Mouse (Mus musculus) left cerebral cortex, postnatal 4 days (tissue): ENCODE measurements around the gene Rbm48. TPM values are rescaled to one million over a fixed set of nuclear protein-coding genes. Genes with fewer than 3 reads are reported as not detected.
A peak's percentile ranks its signal among the peaks of the same experiment; 100 is the strongest.

Experiments
- DNase-seq: peaks from one replicate; pipeline ENCODE4 v3.0.0-alpha.2; 2022
- intact Hi-C: fragments of 180-260 bp; cut with DNase I; formaldehyde crosslinking; loops from one replicate; pipeline ENCODE4 v1.15.1; 2025
- total RNA-seq, 2 experiments: library from RNA; stranded (reverse); gene quantifications; 2 replicates each; pipeline ENCODE4 v1.2.3; 2021

Gene Rbm48
- total RNA-seq, 2 experiments from 2014 or later, result 12.4 to 13.1 TPM

DNA sequence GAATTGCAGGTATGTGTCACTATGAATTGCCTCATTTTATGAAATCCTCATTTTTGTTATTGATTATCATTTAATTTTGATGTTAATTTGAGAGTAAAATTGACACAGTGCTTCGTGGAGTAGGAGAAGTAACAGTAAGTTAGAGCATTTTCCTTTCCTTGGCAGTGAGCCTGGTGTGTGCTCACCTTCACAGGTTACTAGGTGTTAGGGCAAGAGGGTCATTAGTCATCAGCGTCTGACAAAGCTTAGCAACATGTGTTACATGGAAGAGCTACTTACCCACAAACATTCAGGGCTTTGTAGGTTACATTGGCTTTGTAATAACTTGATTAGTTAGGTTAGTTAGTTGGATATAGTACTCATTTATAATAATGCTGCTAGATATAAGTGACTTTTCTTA lies 42.2 kb downstream of the Rbm48 start:
- intact Hi-C loops, result no loop called here
- no peak for DNase-seq

DNA sequence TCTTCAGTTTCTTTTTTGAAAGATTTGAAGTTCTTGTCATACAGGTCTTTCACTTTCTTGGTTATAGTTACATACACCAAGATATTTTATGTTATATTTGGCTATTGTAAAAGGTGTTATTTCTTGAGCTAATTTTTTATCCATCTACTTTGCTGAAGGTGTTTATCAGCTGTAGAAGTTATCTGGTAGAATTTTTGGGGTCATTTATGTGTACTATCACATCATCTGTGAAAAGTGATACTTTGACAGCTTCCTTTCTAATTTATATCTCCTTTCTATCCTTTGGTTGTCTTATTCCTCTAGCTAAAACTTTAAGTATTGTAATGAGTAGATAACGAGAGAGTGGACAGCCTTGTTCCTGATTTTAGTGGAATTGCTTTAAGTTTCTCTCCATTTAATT lies 44.9 kb downstream of the Rbm48 start:
- intact Hi-C loops, result no loop called here
- DNase-seq, result no peak

DNA sequence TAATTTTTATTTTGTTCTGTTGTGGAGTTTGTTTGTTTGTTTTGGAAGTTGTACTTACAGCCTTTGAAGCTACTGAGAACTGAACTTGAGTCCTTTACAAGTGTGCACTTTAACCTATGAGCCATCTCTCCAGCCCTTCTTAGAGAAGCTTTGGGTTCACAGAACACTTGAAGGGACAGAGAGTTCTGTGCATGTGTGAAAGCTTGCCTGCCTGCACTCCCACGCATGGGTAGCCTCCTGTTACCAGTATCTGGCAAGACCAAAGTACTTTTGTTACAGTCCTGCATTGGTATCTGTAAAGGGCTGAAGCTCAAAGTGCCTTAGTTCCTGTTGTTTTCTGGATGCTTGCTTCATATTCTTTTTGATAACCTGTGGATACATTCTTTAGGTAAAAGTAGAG lies 50.2 kb downstream of the Rbm48 start:
- no peak for DNase-seq
- intact Hi-C loops, result no loop called here

DNA sequence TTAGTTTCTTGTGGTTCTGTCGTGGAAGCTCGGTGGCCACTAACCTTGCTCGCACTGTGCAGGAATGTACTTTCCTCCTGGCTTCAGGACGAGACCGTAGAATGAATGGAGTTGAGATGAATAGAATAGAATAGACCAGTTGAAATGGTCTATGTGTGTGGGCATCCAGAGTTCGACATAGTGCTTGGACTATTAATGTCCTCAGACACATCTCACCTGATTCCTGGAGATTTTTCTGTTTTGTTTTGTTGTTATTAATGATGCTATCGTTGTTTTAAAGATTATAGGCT lies 52.0 kb downstream of the Rbm48 start:
- intact Hi-C loops, result no loop called here
- DNase-seq, result no peak

DNA sequence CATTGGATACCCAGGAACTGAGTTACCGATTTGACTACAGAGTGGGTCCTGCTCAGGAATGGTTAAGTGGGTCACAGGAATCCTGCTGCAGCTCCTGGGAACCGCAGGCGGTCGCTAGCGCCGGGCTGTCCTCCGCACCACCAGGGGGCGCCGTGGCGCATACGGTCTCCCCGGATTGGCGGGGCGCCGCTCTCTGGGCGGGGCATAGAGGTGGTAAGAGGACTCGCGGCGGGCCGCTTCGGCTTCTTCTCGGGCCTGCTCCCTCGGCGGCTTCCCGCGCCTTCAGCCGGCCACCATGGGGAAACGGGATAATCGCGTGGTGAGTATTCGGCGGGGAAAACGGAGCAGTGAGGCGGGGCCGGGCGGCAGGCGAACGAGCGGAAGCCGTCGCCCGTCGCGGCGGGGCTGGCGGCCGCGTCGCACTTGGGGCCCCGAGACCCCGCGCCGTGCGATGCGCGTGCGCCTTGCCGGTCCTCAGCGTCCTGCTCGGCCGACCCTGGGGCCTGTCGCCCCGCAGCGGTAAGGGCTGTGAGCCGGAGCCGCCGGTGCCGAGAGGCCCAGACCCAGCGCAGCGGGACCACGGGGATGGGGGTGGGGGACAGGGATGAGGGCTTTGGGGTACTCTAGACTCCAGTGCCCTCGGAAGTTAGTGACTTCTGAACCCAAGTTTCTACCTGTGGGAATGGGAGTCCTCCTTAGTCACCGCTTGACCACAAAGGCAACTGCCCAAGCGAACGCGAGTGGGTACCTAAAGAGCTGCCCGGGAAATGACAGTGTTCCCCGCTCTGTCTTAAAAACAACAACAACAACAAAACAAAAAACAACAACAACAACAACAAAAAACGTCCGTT lies 52.5 kb downstream of the Rbm48 start, which contains the start of gene Fam133b:
Gene Fam133b, plus strand, starts transcription at position 205 of the 851 bp plus-strand sequence.
- intact Hi-C loops, result no loop called here
- DNase-seq, result peak; percentile 97

DNA sequence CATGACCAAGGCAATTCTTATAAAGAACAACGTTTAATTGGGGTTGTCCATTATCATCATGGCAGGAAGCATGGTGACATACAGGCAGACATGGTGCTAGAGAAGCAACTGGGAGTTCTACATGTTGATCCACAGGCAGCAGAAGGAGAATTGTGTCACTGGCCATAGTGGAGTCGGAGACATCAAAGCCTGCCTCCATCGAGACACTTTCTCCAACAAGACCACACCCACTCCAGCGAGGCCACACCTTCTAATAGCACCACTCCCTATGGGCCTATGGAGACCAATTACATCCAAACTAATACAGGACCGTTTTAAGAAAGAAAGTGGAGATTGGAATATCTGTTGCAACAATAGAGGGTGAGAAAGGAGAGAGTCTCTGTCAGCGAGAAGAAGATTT lies 54.5 kb downstream of the Rbm48 start:
- intact Hi-C loops, result no loop called here

DNA sequence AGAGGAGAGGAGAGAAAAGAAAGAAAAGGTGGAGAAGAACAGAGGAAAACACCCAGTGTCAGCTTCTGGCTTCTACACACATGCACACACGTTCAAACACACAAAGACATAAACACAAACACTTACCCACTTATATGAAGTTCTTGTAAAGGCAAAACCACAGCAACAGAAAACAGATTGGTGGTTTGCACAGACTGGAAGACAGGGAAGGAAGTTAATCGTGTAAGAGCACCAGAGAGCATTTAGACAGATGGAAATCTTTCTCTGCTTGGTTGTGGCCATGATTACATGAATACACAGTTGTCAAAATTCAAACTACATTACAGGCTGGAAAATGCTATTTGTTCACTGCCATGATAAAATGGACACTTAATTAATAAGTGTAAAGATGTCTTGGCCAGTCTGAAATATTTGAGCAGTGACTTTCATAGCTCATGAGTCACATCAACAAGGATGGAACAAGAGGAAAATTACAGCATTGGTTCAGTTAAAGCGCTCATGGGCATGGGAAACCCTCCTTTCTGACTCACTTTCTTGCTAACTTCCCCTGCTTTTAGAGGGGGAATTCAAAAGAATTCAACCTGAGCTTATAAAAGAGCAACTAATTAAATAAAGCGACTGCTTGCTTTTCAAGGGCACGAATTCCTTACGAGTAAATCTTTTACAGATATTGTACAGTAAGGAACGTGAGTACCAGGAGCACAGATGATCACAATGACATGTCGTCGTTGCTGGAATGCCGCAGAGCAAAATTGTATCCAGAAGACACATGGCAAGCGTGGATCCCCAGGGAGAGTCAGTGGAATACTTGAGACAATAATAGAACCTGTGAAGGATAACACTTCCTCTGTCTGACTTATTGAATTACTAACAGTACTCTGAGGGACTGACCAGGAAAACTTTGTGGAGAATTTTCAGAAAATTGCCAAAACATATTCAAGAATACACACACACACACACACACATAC lies 57.6 kb downstream of the Rbm48 start:
- no peak for DNase-seq
- intact Hi-C loops, result no loop called here

More for the DNA sequence above, 54.5 kb downstream of the Rbm48 start:
- DNase-seq, result no peak

DNA sequence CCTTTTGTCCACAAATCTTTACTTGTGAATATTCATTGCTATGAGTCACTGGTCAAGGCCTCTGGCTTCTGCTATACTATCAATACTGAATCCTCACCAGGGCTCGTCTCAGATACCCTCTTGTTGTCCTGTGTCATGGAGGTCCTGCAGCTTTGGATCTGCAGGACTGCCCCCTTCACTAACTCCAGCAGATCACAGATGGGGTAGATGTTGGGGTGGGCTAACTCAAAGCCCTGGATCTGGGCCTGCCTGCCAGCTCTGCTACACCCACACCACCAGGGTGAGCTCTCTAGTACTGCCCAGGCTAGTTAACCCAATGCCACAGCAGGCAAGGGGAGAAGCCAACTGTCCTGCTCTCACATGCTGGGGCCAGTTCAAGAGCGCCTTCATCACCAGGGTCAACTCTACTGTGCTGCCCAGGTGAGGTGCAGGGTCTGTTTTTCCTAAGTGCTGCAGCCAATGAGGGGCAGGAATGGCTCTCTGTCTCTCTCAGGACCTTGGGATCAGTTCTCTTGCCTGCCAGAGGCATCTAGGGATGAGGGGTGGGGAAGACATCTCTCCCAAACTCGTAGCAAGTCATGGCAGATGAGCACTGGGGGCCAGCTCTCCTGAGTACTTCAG lies 59.7 kb downstream of the Rbm48 start:
- intact Hi-C loops, result no loop called here

More for the DNA sequence above, 59.7 kb downstream of the Rbm48 start:
- DNase-seq, result no peak

Other genes starting within 250 kb of the Rbm48 start
- 10 to 100 TPM; 42.1 to 50.1 TPM for gene Fam133b, start 52.8 kb downstream of the Rbm48 start, total RNA-seq
- gene 1700109H08Rik, start 25.0 kb downstream of the Rbm48 start, total RNA-seq, result 1 to 10 TPM; 4.5 to 6.9 TPM
- gene Pex1, start 519 bp downstream of the Rbm48 start, total RNA-seq, result 10 to 100 TPM; 29.7 to 36.3 TPM
- gene Tmbim7, start 54.6 kb upstream of the Rbm48 start, total RNA-seq, result not detected
- 100 to 1,000 TPM; 100 to 103 TPM for gene Gatad1, start 60.6 kb upstream of the Rbm48 start, total RNA-seq
- 10 to 100 TPM; 83.1 to 87.4 TPM for gene Ankib1, start 206.3 kb upstream of the Rbm48 start, total RNA-seq
- 10 to 100 TPM; 49.4 to 51.5 TPM for gene Krit1, start 206.6 kb upstream of the Rbm48 start, total RNA-seq
- gene Lrrd1, start 248.6 kb upstream of the Rbm48 start, total RNA-seq, result not detected